Mouse (Mus musculus): ENCODE measurements around the gene Pop7. TPM values are rescaled to one million over a fixed set of nuclear protein-coding genes. Genes with fewer than 3 reads are reported as not detected.

Gene Pop7
- total RNA-seq, 2 experiments from 2014 or later = 13.9 to 15.0 TPM

DNA sequence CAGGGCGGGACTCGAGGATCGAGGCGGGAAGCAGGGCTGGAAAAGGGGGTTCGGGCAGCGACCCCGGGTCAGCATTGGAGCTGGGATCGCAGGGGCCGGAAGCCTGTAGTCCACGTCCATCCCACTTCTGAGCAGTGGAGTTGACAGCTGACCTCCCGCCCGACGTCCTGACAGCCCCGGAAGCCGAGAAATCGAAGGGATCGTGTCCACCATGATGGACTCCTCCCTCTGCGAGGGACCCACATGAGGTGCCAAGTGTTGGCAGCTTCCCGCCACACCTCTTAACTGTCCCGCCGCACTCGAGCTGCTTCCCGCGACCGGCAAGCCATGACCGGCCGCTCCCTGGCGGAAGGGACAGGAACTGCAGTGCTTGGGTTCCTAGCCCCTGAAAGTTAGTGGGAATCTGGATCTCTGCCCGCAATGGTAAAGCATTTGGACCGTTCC, 371 bp upstream of the Pop7 start:
- DNase-seq = peak in 1 of 2 experiments; percentile 90

DNA sequence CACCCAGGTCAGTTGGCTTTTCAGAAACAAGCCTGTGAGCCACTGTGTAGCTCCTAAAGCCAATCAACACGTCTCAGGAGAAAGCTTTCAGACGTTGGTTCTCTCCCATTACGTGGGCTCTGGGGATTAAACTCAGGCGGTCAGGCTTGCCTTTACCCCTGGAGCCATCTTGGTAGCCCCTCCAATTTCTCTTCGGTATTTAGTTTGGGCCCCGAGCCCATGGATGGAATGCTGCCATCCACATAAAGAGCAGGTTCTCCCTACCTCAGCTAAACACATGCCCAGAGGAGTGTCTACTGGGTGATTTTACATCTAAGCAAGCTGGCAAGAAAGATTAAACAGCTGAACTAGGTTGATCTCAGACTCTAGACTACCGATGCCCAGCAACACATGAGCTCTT, 2.1 kb downstream of the Pop7 start:
- no peak for DNase-seq

DNA sequence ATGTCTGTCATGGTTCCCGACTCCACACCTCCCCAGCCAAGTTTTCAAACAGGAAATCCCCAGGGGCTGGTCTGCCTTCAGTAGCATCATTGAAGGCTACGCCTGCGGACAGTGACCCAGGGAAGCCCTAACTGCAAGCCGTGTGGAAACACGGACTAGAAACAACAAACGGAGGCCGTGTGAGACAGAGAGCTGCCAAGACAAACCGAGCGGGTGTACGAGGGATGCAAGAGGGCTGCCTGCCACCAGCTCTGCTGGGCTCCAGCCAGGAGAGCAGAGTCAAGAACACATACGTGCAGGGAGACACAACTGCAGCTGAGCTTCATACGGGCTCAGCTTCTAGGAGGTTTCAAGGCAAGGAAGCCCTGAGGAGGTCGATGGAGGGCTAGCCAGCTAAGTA, 8.5 kb downstream of the Pop7 start:
- peak; percentile 44 to 67 for DNase-seq

DNA sequence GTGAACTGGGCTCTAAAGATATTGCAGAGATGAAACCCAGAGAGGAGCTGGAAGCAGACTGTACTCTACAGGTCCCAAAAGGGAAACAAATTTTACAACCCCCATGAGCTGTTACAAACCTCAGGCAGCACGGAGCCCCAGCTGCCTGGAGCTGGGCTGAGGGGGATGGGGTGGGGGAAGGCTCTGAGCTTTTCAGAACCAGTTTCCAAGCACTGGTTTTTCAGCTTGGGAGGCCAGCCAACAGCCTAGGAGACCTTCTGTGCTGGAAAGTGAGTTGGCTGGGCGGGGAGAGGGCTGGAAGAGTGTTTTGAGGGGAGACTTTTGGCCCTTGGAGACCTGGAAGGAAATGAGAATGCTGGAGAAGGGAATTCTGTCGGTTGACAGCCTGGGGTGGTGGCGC, 10.8 kb downstream of the Pop7 start:
- peak; percentile 64 to 81 for DNase-seq

DNA sequence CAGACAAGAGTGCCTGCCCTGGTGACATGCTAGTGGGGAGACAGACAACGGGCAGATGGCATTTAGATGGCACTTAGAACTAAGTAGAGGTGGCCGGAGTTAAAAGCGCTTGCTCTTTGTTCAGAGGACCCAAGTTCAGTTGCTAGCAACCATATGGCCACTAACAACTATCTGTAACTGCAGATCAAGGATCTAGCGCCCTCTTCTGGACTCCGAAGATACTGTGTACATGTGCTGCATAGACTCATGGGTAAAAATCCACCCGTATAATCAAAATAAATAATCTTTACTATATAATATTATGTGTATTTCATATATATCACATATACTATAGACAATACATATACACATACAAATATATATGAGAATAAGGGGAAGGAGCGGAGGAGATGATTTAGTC, 14.7 kb downstream of the Pop7 start:
- no peak for DNase-seq

DNA sequence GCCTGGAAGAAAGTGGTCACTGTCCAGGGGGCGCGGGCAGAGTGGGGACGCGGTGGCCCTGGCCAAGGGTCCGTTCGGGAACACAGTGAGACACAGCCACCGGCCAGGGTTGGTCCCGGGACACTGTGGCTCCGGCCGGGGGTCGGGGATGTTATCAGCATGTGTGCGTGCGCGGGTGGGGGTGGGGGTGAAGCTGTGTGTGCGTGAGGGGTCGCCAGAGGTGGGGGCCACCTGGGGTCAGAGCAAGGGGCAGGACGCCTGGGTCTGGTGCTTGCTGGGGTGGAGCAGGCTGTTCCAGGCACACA, 16.5 kb downstream of the Pop7 start:
- no peak for DNase-seq

DNA sequence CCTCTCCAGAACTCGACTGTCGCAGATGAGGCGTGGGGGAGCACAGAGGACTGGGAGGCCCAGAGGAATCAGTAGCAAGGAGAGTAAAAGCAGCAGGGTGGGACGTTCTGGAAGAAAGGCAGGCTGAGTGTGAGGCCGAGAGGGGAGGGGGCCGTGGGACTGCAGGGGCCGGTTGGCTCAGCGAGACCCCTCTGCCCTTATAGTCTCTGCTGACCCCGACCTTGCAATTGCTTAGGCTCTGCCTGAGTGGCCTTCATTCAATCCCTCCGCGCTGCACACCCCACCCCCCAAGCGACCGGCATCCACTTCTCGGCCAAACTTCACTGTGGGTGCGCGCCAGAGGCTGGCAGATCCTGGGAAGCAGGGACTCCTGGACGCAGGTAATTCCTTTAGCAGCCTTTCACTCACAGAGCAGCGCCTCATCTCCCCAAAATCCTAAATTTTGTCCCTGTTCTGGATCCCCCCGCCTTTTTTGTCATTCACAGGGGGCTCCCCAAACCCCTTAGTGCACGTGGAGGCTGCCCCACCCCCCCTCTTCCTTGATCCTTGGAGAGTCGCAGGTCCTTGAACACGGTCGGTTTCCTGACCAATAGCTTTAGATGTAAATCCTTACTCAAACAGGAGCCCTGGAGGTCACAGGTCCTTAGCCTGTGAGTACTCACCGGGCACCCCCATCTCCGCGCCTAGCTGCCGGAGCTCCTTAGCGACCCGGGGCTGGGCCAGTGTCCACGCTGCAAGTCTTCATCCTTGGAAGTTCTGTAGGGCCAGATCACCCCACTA, 17.1 kb downstream of the Pop7 start:
- DNase-seq = no peak

DNA sequence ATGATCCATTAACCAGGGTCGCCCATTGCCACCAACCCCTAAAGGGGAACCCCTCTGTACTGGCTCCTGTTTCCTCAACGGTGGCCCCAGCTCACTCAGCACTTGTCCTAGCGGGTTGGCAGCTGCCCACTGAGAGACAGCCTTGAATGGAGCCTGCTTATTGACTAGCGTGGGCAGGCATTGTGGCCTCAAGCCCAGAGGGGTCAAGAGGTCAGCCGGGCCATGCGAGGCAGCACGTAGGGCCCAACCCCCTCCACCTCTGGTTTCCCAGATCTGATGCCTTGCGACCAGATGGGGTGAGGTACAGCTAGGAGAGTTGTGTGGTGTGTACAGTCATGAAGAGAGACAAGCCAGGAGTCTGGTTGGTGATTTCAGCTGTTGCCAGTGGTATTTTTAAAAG, 20.4 kb downstream of the Pop7 start:
- no peak for DNase-seq

DNA sequence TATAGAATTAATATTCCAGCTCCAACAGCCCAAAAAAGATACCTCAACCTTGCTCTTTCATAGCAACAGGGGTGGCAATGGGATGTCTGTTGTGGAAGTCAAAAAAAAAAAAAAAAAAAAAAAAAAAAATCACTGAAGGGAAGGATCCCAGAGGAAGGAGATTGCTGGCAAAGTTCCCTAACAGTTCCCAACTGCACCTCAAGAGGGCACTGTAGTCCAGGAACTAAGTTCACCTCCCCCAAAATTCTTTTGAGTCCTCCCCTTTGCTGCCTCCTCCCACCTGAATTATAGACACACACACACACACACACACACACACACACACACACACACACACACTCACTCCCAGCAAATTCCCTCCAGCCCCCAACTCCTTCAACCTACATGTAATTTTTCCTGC, 21.2 kb downstream of the Pop7 start:
- peak; percentile 78 to 92 for DNase-seq

DNA sequence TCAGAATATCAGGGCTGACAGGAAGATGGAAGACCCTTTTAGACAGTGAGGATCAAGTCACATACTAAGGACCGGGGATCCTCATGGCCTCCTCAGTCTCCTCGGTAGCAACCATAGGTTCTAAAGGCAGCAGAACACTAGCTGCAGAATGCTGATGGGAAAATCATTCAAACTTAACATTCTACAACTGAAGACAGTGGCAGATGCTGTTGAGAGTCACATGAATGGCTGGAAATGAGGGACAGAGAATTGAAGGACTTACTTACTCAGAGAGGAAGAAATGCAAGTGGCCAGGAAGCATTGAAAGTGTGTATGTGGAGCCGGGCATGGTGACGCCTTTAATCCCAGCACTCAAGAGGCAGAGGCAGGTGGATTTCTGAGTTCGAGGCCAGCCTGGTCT, 25.4 kb downstream of the Pop7 start, which contains the start of gene Zan:
Gene Zan, minus strand, starts transcription at position 101 of the 400 bp plus-strand sequence.
- no peak for DNase-seq

DNA sequence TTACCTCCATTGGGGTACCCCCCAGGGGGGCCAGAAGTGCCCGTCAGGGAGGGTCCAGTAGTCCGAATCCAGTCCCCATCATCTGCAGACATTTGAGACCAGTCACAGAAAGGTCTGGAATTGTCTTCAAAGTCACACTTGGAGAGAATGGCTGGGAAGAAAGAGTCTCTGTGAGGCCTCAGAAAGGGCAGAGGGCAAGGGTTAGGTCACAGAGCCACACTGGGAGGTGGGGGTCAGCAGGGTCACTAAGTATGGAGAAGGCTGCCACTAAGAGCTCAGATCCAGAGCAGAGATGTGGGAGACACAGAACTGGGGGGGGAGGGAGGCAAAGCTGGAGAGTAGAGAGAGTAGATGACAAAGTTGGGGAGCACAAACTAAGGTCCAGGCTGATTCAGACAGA, 28.0 kb downstream of the Pop7 start:
- DNase-seq = no peak

DNA sequence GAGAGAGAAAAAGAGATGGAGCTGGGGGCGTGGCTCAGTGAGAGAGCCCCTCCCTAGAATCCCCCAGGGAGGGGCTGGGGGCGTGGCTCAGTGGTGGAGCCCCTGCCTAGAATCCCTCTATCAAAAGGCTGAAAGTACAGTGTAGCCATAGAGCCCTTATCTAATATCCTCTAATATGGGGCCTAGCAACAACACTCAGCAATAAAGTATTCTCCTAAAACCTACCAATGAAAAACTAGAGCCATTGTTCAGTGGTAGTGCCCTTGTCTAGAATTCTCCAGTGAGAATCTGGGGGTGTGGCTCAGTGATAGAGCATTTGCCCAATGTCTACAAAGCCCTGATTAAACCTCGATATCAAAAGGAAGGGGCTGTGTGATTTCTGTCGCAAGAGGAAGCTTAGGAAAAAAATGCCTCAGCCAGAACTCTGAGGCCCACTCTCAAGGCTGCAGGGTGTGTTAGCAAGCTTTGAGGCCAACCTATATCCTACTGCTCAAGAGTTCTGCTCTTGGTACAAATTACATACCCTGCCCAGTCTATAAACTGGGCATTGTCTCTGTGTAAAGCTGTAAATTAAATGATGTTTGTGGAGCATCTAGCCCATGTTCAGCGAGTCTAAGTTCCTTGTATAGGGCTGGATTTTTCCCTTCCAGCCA, 29.9 kb downstream of the Pop7 start:
- DNase-seq = no peak

DNA sequence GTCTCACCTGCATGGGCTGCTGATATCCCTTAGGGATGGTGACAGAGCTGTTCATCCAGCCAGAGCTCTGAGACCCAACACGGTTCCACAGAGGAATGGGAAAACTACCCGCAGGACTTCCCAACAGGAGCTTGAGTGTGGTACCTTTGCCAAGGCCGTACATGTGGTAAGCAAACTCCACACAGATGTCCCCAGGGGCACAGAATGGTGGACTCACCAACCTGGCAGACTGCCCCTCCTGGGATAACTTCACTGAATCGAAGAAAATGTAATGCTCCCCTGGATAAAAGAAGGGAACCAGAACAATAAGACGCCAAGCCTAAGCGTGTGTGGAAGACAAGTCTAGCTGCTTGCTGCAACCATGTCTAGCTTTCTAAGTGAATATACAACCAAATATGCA, 35.4 kb downstream of the Pop7 start:
- DNase-seq = no peak

DNA sequence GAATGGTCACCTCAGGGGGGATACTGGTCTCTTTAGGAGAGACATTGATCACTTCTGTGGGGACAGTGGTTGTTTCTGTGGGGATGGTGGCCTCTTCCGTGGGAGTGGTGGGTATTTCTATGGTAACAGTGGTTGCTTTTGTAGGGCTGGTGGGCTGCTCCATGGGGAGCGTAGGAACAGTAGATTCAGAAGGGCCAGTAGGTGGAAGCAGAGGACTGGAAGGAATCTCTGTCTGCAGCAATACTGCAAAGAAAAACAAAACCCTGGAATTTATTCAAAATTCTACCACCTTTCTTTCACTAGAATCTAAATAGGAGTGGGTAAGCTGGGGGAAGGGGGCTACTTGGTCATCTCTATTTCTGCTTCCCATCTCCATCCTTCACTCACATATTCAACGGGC, 37.3 kb downstream of the Pop7 start:
- DNase-seq = no peak

DNA sequence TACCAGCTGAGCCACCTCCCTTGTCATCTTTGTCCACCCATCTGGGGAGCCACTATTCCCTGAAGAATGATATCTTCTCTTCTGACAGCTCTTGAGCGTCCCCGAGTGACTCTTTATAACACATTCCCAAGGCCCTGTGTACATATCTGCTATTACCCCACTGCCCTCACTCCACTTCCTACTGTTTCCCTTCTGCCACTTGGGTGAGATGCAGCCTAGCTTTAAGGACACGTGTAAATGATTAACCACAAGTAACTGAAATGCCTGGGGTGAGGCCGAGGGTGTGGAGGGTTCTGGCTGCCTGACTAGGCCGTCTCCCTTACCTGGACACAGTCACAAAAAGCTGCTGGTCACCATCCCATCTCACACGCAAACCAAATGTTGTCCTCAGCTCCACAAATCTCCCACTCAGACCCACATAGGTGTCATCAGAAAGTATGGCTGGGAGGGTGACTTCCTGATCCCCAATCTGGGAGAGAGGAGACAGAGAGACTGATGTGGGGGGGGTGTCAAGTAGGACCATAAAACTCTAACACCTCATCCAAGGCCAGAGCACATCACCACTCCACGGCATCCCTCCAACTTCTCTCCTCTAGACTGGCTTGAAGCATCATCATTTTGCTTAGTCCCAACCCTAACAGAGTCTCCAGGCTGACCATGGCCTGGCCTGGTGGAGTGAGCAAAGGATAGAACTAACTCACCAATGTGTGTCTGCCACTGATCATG, 46.3 kb downstream of the Pop7 start:
- no peak for DNase-seq

DNA sequence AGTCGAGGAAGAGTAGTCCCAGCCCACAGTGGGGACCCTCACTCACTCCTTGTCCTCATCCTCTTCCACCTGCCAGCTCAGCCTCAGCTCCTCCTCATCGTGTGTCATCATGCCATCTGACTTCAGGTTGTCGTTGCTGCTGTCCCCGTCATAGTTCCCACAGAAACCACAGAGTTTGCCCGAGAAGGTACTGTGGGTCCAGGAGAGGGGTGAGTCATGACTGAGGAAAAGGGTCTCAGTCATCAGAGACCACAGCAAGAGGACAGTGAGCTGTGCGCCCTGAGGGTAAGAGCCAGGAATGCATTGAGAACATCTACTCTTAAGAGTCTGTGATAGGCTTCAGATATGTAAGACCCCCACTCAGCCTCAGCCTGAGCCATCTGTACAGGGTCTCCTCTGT, 47.1 kb downstream of the Pop7 start:
- DNase-seq = no peak

Small RNAs within 50 kb of the gene (microRNA-seq; reads per million reads assigned to microRNA genes)
- gene Mir6418 = 0.76 to 0.81 reads per million in 2 experiments

Other genes starting within 250 kb of the Pop7 start
- gene Ache, start 215.0 kb downstream of the Pop7 start, total RNA-seq (2021) = 1 to 10 TPM; 1.8 to 2.6 TPM
- gene Ufsp1, start 207.9 kb downstream of the Pop7 start, total RNA-seq (2021) = 10 to 100 TPM in 1 of 2 experiments, 1 to 10 TPM in 1; 8.1 to 10.7 TPM
- 10 to 100 TPM; 44.4 to 55.6 TPM for gene Srrt, start 194.8 kb downstream of the Pop7 start, total RNA-seq (2021)
- 10 to 100 TPM; 12.0 to 13.3 TPM for gene Trip6, start 188.1 kb downstream of the Pop7 start, total RNA-seq (2021)
- 1 to 10 TPM; 1.5 to 1.8 TPM for gene Slc12a9, start 168.9 kb downstream of the Pop7 start, total RNA-seq (2021)
- gene Ephb4, start 152.4 kb downstream of the Pop7 start, total RNA-seq (2021) = 10 to 100 TPM; 37.1 to 38.8 TPM
- gene Zan, start 25.5 kb downstream of the Pop7 start, total RNA-seq (2021) = not detected
- gene Gigyf1, start 16.0 kb upstream of the Pop7 start, total RNA-seq (2021) = 10 to 100 TPM; 31.2 to 32.5 TPM
- gene Epo, start 30.7 kb upstream of the Pop7 start, total RNA-seq (2021) = not detected
- 100 to 1,000 TPM; 233 to 247 TPM for gene Gnb2, start 31.0 kb upstream of the Pop7 start, total RNA-seq (2021)
- gene Actl6b, start 51.0 kb upstream of the Pop7 start, total RNA-seq (2021) = not detected
- not detected for gene Tfr2, start 67.3 kb upstream of the Pop7 start, total RNA-seq (2021)
- 10 to 100 TPM in 1 of 2 experiments, 1 to 10 TPM in 1; 9.1 to 14.1 TPM for gene Mospd3, start 98.5 kb upstream of the Pop7 start, total RNA-seq (2021)
- gene Pcolce, start 111.3 kb upstream of the Pop7 start, total RNA-seq (2021) = 10 to 100 TPM; 43.9 to 47.5 TPM
- gene Fbxo24, start 126.5 kb upstream of the Pop7 start, total RNA-seq (2021) = under 1 TPM; 0.32 to 0.44 TPM
- 10 to 100 TPM; 17.5 to 19.1 TPM for gene Lrch4, start 126.6 kb upstream of the Pop7 start, total RNA-seq (2021)
- 1 to 10 TPM; 2.9 to 4.2 TPM for gene Gm20605, start 126.7 kb upstream of the Pop7 start, total RNA-seq (2021)
- gene Sap25, start 138.8 kb upstream of the Pop7 start, total RNA-seq (2021) = 1 to 10 TPM; 2.2 to 2.6 TPM
- 1 to 10 TPM in 1 of 2 experiments, under 1 TPM in 1; 0.87 to 1.5 TPM for gene Irs3, start 143.2 kb upstream of the Pop7 start, total RNA-seq (2021)
- 10 to 100 TPM; 16.9 to 23.0 TPM for gene Agfg2, start 182.2 kb upstream of the Pop7 start, total RNA-seq (2021)
- 1 to 10 TPM in 1 of 2 experiments, under 1 TPM in 1; 0.79 to 1.1 TPM for gene Nyap1, start 239.1 kb upstream of the Pop7 start, total RNA-seq (2021)
- gene Tsc22d4, start 243.2 kb upstream of the Pop7 start, total RNA-seq (2021) = 100 to 1,000 TPM; 240 to 253 TPM

Data from heart, adult 18-20 months (tissue).